Mouse (Mus musculus): ENCODE measurements around the gene Dqx1. TPM values are rescaled to one million over a fixed set of nuclear protein-coding genes. Genes with fewer than 3 reads are reported as not detected.
A peak's percentile ranks its signal among the peaks of the same experiment; 100 is the strongest.

The Dqx1 gene
- polyA plus RNA-seq, 1 experiment from 2014 or later = 2.2 TPM

DNA sequence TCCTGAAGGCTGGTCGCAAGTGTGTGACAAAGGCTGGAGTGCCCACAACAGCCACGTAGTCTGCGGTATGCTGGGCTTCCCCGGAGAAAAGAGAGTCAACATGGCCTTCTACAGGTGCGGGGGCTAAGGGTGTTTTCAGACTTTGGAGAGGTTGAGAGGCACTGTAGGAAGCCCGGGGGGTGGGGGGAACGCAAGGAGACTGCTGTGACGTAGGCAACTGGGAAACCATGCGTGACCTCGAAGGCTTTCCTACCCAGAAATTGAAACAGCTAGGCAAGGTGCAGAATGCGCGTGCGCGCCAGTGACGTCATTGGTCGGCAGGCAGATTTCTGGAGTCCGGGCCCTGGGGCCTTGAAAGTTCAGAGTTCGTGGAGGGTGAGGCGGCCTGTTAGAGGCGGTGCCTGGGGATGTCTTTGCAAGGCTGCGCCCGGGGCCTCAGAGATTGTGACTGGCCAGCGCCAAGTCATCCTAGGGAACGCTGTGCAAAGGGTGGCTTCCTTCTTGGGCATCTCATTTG, 19.1 kb upstream of the Dqx1 start:
- H3K9me3 ChIP-seq = no peaks in the 10 kb centered on the region
- peak overlapping the region; percentile 39 for H3K4me3 ChIP-seq
- peak; percentile 93 for DNase-seq (ENCODE audit: low spot score)
- H3K27ac ChIP-seq = peak overlapping the region; percentile 67
- no peaks in the 10 kb centered on the region for H3K36me3 ChIP-seq
- 9% methylated on average over 24 of the region's 24 CpGs for WGBS
- H3K4me1 ChIP-seq (replicated peaks) = peaks cover 37% of the 10 kb centered on the region
- H3K27me3 ChIP-seq (ENCODE audit: insufficient read depth, poor library complexity, severe bottlenecking) = peaks cover 40% of the 10 kb centered on the region

DNA sequence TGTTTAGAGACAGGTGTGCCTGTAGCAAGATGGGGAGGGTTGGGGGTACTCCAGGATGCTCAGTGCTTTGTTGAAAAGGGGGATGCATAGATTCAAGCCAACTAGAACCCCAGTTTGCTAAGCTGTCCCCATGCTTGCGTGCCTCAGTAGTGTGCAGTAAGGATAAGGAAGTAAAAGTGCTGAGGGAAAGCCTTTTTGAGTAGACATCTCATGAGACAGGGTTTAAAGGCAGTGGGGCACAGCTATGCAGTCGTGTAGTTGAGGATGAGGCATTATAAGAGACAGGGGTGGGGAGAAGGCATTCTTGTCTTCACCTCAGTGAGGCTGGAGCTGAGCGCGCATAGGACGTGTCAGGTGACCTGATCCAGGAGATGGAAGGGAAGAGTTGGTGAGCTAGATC, 17.0 kb upstream of the Dqx1 start:
- WGBS = 79% methylated on average over 5 of the region's 5 CpGs
- Histone ChIP-seq H3K27me3 (ENCODE audit: insufficient read depth, poor library complexity, severe bottlenecking) (peaks cover 24% of the 10 kb centered on the region), H3K4me1 (replicated peaks) (peaks cover 28% of the 10 kb centered on the region), H3K9me3 (no peaks in the 10 kb centered on the region), H3K27ac (no peak overlapping the region), H3K36me3 (no peaks in the 10 kb centered on the region), H3K4me3 (no peak overlapping the region)
- DNase-seq (ENCODE audit: low spot score) = no peak

DNA sequence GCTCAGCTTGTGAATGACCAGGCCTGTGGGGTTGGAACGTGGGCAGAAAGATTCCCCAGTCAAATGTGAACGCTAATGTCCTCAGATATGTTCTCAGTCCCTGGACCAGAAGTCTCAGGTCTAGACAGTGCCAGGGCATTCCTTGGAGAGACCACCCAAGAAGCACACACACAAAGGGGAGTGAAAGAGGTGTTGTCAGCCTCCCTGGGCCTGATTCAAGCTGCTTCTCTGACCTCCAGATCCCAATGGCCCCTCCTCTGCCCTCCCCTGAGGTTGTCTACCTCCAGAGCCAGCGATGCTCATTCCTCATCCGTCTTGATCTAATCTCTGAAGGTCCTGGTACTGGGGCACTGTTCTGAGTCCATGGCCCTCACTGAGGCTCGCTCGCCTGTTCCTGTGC, 14.1 kb upstream of the Dqx1 start:
- H3K9me3 ChIP-seq = no peaks in the 10 kb centered on the region
- no peaks in the 10 kb centered on the region for H3K36me3 ChIP-seq
- H3K27me3 ChIP-seq (ENCODE audit: insufficient read depth, poor library complexity, severe bottlenecking) = no peaks in the 10 kb centered on the region
- H3K4me1 ChIP-seq (replicated peaks) = peaks cover 22% of the 10 kb centered on the region
- 60% methylated on average over 6 of the region's 6 CpGs for WGBS
- H3K4me3 ChIP-seq = no peak overlapping the region
- 0 out of 2 replicates have a peak overlapping the region, but pooled peaks have one; percentile 40 for H3K27ac ChIP-seq
- DNase-seq (ENCODE audit: low spot score) = no peak

DNA sequence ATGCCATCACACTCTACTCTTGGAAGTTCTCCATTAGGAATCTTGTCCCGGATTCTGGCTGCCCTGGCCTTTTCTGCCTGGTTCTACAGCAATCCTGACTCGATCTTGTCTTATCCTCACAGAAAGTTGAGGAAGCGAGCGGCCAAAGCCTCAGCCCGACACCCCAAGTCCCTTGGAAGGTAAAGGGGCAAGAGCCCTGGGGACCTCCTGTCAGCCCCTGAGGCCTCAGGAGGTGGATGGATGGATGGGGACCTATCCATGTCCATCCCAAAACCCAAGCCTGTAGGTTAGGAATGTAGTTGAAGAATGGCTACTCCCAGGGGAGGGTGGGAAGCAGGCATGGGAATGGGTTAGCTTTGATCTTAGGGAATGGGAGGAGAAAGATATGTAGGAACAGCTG, 13.7 kb upstream of the Dqx1 start:
- H3K27me3 ChIP-seq (ENCODE audit: insufficient read depth, poor library complexity, severe bottlenecking) = no peaks in the 10 kb centered on the region
- H3K9me3 ChIP-seq = no peaks in the 10 kb centered on the region
- H3K4me1 ChIP-seq (replicated peaks) = peaks cover 18% of the 10 kb centered on the region
- H3K27ac ChIP-seq = 0 out of 2 replicates have a peak overlapping the region, but pooled peaks have one; percentile 40
- no peaks in the 10 kb centered on the region for H3K36me3 ChIP-seq
- DNase-seq (ENCODE audit: low spot score) = no peak
- 90% methylated on average over 5 of the region's 5 CpGs for WGBS
- no peak overlapping the region for H3K4me3 ChIP-seq

DNA sequence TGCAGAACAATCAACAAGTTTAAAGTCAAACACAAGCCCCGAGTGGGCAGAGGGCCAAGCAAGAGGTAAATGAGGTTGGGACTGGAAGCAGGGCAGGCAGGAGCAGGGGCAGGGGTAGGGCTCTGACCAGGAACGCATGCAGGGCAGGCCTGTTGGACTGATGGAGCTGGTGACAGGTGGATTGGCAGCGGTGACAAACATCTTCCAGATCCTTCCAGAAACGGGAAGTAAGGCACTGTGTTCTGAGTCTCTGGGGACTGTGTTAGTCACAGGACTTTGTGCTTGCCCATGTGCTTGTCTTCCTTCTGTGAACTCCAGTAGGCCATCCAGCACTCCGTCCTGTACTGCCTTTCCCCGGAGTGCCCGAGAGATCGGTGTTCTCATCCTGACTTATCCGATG, 12.9 kb upstream of the Dqx1 start:
- H3K27me3 ChIP-seq (ENCODE audit: insufficient read depth, poor library complexity, severe bottlenecking) = no peaks in the 10 kb centered on the region
- H3K27ac ChIP-seq = no peak overlapping the region
- no peak for DNase-seq (ENCODE audit: low spot score)
- H3K9me3 ChIP-seq = no peaks in the 10 kb centered on the region
- 78% methylated on average over 9 of the region's 9 CpGs for WGBS
- H3K36me3 ChIP-seq = no peaks in the 10 kb centered on the region
- peaks cover 18% of the 10 kb centered on the region for H3K4me1 ChIP-seq (replicated peaks)
- no peak overlapping the region for H3K4me3 ChIP-seq

DNA sequence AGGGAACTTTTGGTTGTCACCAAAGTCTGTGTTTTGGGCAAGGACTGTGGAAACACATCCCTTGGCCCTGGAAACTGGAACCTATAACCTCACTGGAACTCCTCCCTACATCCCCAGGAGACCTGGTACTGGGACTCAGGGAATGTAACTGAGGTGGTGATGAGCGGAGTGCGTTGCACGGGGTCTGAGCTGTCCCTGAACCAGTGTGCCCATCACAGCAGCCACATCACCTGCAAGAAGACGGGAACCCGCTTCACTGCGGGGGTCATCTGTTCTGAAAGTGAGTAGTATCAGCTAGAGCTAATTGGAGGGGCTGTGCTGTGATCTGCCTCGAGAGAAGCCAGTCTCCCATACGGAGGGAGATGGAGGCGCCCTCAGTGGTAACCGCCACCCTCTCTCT, 8.3 kb upstream of the Dqx1 start:
- Histone ChIP-seq H3K4me3 (no peak overlapping the region), H3K4me1 (replicated peaks) (peaks cover 27% of the 10 kb centered on the region), H3K9me3 (no peaks in the 10 kb centered on the region), H3K27me3 (ENCODE audit: insufficient read depth, poor library complexity, severe bottlenecking) (no peaks in the 10 kb centered on the region), H3K36me3 (peaks cover 24% of the 10 kb centered on the region), H3K27ac (no peak overlapping the region)
- DNase-seq (ENCODE audit: low spot score) = no peak
- WGBS = 73% methylated on average over 10 of the region's 10 CpGs

DNA sequence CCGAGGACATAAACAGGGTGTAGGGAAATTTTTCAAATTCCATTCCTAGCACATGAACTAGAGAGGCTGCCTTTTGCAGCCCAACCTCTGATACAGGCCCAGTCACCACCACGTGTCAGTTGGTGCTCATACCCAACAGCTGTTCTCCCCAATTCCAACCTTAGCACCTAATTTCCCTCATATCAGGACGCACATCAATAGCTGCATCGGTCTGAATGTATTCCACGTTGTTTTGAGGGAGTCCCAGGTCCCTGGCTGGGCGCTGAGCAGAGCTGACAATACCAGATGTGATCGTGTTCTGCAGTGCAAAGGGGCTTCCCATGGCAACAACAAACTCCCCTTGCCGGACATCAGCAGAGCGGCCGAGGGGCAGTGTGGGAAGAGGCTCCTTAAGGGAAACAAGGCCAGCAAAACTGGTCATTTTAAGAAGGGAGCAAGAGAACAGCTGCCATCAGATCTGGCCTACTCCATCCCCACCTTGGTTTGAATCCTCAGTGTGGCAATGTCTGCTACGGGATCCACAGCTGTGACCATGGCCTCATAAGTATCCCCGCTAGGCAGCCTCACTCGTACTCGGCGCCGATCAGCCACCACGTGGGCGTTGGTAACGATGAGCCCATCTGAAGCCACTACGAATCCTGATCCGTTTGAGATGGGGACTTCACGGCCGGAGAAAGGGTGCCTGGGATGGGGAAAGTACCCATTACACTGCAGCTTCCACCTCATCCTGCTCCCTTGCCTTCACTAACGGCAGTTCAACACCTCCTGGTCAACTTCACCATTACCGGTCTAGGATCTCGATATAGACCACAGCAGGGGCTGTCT, 4.3 kb upstream of the Dqx1 start:
- H3K9me3 ChIP-seq = no peaks in the 10 kb centered on the region
- peak; percentile 66 for DNase-seq (ENCODE audit: low spot score)
- peak overlapping the region; percentile 95 for H3K27ac ChIP-seq
- H3K36me3 ChIP-seq = peaks cover 49% of the 10 kb centered on the region
- 3% methylated on average over 26 of the region's 26 CpGs for WGBS
- H3K27me3 ChIP-seq (ENCODE audit: insufficient read depth, poor library complexity, severe bottlenecking) = no peaks in the 10 kb centered on the region
- peak overlapping the region; percentile 99 for H3K4me3 ChIP-seq
- H3K4me1 ChIP-seq (replicated peaks) = peaks cover 40% of the 10 kb centered on the region

DNA sequence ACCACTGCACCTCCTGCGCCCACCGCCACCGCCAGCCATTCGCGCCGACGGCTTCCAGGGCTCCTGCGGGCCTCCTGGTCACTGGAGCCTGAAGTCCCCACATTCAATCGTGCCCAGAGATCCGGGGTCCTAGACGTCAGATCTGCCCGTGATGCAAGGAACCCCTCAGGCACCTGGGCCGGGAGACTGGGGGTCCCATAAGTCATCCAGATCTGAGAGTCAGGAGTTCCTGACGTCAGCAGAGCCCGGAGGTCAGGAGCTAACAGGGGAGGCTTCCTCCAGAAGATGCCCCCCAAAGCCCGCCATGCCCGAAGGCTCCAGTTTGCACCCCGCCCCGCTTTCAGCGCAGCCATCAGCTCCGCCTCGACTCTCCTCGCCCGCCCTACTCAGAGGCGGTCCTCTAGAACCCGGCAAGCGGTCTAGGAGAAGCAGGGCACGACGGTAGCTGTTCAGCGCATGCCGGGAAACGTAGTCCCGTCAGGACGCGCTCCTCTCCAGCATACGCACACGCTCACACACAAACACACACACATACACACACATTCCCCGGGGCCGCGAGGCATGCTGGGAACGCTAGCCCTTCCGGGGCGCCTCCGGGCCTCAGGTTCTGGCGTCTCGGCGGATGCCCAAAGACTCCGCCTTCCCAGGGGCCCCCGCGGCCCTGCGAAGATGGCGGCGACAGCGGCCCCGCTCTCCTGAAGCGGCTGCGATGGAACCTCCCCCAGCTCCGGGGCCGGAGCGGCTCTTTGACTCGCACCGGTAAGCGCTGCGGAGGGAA, 3.4 kb upstream of the Dqx1 start, which contains the start of gene Aup1:
TSS of gene Aup1 (plus strand) at position 448 of the 778 bp plus-strand sequence.
- H3K4me1 ChIP-seq (replicated peaks) = peaks cover 40% of the 10 kb centered on the region
- peak within 1 kb of the TSS; percentile 95 for H3K27ac ChIP-seq
- H3K27me3 ChIP-seq (ENCODE audit: insufficient read depth, poor library complexity, severe bottlenecking) = 0 out of 2 replicates have a peak, but pooled peaks cover 3% of the 10 kb centered on the region
- H3K4me3 ChIP-seq = peak within 1 kb of the TSS; percentile 99
- peak; percentile 97 for DNase-seq (ENCODE audit: low spot score)
- H3K36me3 ChIP-seq = peaks cover 49% of the 10 kb centered on the region
- no peaks in the 10 kb centered on the region for H3K9me3 ChIP-seq
- WGBS = under 1% methylated on average over 64 of the region's 64 CpGs

DNA sequence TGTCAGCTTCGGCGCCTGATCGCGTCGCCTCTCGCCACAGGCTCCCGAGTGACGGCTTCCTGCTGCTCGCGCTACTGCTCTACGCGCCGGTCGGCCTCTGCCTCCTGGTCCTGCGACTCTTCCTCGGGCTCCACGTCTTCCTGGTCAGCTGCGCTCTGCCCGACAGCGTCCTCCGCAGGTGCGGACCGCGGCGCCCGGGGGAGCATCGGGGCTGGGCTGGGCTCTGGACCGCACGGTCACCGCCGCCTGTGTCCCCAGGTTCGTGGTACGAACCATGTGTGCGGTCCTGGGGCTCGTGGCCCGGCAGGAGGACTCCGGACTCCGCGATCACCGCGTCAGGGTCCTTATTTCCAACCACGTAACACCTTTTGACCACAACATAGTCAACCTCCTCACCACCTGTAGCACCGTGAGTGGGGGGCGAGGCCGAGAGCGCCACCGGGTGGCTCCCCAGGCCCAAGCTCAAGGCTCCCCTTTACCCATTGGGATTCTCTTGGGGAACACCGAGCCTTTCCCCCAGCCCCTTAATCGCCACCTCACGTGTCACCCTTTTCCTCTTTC, 2.7 kb upstream of the Dqx1 start, which contains the start of gene Htra2:
TSS of gene Htra2 (minus strand) at position 403 of the 561 bp plus-strand sequence.
- Histone ChIP-seq H3K27me3 (ENCODE audit: insufficient read depth, poor library complexity, severe bottlenecking) (0 out of 2 replicates have a peak, but pooled peaks cover 3% of the 10 kb centered on the region), H3K27ac (peak within 1 kb of the TSS; percentile 95), H3K36me3 (peaks cover 47% of the 10 kb centered on the region), H3K4me3 (peak within 1 kb of the TSS; percentile 99), H3K4me1 (replicated peaks) (peaks cover 40% of the 10 kb centered on the region), H3K9me3 (no peaks in the 10 kb centered on the region)
- WGBS = under 1% methylated on average over 50 of the region's 50 CpGs
- no peak for DNase-seq (ENCODE audit: low spot score)

DNA sequence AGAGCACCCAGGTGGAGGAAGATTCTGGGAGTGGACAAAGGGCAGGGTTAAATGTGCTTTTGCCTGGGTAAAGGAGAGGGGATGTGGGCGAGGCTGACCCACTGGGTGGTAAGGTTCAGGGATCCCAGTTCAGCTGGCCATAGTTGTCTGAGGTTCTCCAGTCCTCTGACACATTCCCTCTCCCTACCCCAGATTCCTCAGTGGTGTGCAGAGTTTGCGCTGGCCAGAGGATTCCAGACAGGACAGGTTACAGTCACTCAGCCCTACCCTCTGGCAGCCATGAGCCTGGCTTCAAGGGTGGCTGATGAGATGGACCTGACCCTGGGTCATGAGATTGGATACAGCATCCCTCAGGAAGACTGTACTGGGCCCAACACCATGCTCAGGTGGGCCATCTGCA, 1.1 kb downstream of the Dqx1 start:
- H3K4me3 ChIP-seq = no peak overlapping the region
- 93% methylated on average over 2 of the region's 2 CpGs for WGBS
- H3K27me3 ChIP-seq (ENCODE audit: insufficient read depth, poor library complexity, severe bottlenecking) = peaks cover 40% of the 10 kb centered on the region
- no peaks in the 10 kb centered on the region for H3K9me3 ChIP-seq
- peaks cover 22% of the 10 kb centered on the region for H3K4me1 ChIP-seq (replicated peaks)
- DNase-seq (ENCODE audit: low spot score) = no peak
- no peak overlapping the region for H3K27ac ChIP-seq
- peaks cover 25% of the 10 kb centered on the region for H3K36me3 ChIP-seq

DNA sequence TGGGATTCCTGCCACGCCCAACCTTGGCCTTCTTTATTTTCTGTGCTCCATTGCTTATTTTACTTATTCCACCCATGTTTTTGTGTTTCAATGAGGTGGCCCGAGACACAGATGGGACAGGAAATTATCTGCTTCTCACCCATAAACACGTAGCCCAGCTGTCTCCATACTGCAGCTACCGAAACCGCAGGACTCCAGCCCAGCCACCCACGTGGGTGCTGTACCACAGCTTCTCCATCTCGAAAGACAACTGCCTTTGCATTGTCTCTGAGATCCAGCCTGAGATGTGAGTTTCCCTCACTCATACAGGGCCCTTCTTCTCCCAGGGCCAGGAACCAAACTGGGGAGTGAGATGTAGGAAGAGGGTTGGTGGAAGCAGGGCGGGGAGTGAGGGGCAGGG, 8.4 kb downstream of the Dqx1 start:
- no peak for DNase-seq (ENCODE audit: low spot score)
- H3K9me3 ChIP-seq = no peaks in the 10 kb centered on the region
- H3K27me3 ChIP-seq (ENCODE audit: insufficient read depth, poor library complexity, severe bottlenecking) = peaks cover 100% of the 10 kb centered on the region
- no peak overlapping the region for H3K4me3 ChIP-seq
- H3K27ac ChIP-seq = no peak overlapping the region
- H3K4me1 ChIP-seq (replicated peaks) = peaks cover 32% of the 10 kb centered on the region
- 44% methylated on average over 8 of the region's 8 CpGs for WGBS
- H3K36me3 ChIP-seq = no peaks in the 10 kb centered on the region

DNA sequence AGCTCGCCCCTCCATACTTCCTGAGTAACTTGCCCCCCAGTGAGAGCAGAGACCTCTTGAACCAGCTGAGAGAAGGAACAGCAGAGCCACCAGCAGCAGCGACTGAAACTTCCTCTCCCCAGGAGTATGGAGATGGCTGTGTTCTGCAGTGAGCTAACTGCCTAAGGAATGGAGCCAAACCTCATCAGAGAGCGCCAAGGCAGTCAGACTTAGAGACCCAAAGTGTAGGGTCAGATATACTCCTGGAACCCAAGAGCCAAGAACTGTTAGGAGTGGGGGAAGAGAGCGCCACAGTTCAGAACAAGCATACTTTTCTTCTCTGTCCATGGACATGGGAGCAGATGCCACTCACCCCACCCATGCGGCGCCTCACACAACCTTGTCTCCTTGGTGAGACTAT, 8.8 kb downstream of the Dqx1 start:
- H3K27me3 ChIP-seq (ENCODE audit: insufficient read depth, poor library complexity, severe bottlenecking) = peaks cover 100% of the 10 kb centered on the region
- 27% methylated on average over 6 of the region's 6 CpGs for WGBS

More for the DNA sequence above, 8.8 kb downstream of the Dqx1 start:
- no peak for DNase-seq (ENCODE audit: low spot score)
- H3K9me3 ChIP-seq = no peaks in the 10 kb centered on the region
- H3K4me3 ChIP-seq = no peak overlapping the region
- peaks cover 36% of the 10 kb centered on the region for H3K4me1 ChIP-seq (replicated peaks)
- H3K27ac ChIP-seq = no peak overlapping the region
- H3K36me3 ChIP-seq = no peaks in the 10 kb centered on the region

Measured in hindbrain, embryonic 10.5 days (tissue).